Mouse (Mus musculus) left cerebral cortex, adult 2 months (tissue): ENCODE data around the gene Spag5. TPM values are rescaled to one million over a fixed set of nuclear protein-coding genes. Genes with fewer than 3 reads are reported as not detected.

Experiments
- DNase-seq, 2 experiments: peaks; one replicate each; pipeline ENCODE4 v3.0.0; 2021 to 2022; ENCODE audit warnings: low spot score in 2 of 2, mixed read lengths in 1 of 2; ENCODE audit errors: extremely low spot score in 1 of 2
- H3K27ac ChIP-seq: fragments of 200-600 bp; 2 replicates; pipeline ENCODE4 v1.8.1; 2022
- H3K4me3 ChIP-seq: fragments of 200-600 bp; 2 replicates; pipeline ENCODE4 v1.8.1; 2022
- CTCF ChIP-seq: fragments of 200-600 bp; IDR thresholded peaks from 2 replicates; pipeline ENCODE4 v1.8.1; 2022; ENCODE audit warnings: antibody characterized with exemption, mild to moderate bottlenecking, moderate library complexity
- intact Hi-C: fragments of 180-260 bp; cut with DNase I; formaldehyde crosslinking; loops from one replicate; pipeline ENCODE4 v1.15.1; 2025
- total RNA-seq, 2 experiments: library from RNA; stranded (reverse); gene quantifications; 2 replicates each; pipeline ENCODE4 v1.2.3; 2021

Spag5 gene
- total RNA-seq, 2 experiments from 2014 or later: 12.1 to 16.1 TPM

DNA sequence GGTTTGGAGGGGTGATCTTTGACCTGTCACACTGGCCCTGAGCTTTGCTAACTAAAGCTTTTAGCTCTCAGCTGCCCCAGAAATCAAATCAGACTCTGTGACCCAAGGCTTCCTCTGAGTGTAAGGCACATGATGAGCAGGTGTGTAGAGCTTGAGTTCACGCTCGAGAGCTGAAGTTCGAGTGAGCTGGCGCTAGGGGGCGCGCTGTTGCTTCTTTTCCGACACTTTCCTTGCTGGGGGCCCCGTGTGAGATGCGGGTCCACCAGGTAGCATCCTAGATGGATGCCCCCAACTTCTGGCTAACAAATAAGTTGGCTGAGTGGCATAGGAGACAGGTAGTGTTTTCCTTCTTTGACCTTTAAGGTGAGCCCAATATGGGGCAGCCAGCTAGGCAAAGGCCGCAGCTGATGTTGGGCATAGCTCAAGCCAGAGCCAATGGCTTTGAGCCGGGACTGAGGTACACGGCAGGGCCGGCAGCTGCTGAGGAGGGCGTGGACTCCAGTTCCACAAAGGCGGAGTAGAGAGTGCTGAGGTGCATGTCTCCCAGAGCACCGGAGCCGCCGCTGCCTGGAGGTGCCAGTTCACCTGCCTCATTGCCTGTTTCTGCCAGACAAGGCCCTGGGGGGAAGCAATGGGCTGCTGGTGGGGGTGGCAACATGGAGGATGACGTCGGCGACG, 57.1 kb downstream of the Spag5 start:
- TF ChIP-seq CTCF: peak; percentile 75
- no peak for DNase-seq
- H3K27ac ChIP-seq: no peak overlapping the region
- H3K4me3 ChIP-seq: no peak overlapping the region
- intact Hi-C loops: no loop called here

DNA sequence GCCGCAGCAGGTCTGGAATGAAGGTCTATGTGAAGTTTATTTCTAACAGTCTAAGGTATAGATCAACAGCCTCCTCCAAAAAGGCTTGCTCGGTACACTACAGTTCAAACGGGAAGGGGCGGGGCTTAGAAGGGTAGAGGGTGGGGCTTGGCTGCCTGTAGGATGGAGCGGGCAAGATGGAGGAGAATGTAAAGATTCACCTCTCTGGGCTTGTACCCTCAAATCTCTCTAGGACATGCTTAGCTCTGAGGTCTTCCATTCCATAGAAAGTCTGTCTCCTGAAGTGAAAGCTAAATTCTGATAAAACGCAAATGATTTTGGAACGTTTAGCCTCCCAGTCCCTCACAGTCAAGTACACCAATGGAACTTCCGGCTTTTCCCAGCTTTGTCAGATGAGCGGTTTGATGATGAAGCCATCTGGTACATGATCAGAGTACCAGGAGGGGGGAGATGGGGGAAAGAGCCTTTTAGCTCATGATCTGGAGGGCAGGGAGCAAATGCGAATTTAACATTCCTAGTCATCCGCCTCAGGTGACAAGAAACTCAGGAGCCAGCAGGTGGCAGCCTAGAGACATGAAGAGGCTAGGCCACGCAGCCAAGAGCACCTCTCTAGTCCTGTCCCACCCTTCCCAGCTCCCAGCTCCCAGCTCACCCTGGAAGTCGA, 58.9 kb downstream of the Spag5 start:
- H3K27ac ChIP-seq: no peak overlapping the region
- intact Hi-C loops: loop anchor here (1.0 to 5.0 kb wide), 2 partner anchors 39 to 92 kb away; no protein-coding TSS in a partner anchor
- TF ChIP-seq CTCF: peak; percentile 74
- DNase-seq: peak; percentile 67 to 76
- peak overlapping the region; percentile 36 for H3K4me3 ChIP-seq

DNA sequence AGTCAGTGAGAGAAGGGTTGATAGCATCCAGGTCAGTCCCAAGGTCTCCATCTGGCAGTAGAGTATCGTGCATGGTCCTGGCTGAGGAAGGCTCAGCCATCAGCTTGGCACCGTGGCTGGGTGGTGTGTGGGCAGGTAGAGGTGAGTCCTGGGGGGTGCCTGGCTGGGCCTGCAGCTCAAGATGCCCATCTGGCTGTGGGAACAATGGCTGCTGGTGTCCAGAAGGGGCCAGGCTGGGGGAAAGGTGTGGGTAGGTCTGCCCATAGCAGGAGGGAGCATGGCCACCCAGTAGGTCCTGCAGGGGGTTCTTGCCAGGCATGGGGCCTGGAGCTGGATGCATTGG, 59.4 kb downstream of the Spag5 start:
- H3K27ac ChIP-seq: no peak overlapping the region
- DNase-seq: no peak
- intact Hi-C loops: loop anchor here (1.0 to 5.0 kb wide), 2 partner anchors 39 to 92 kb away; no protein-coding TSS in a partner anchor
- TF ChIP-seq CTCF: no peak
- H3K4me3 ChIP-seq: no peak overlapping the region

DNA sequence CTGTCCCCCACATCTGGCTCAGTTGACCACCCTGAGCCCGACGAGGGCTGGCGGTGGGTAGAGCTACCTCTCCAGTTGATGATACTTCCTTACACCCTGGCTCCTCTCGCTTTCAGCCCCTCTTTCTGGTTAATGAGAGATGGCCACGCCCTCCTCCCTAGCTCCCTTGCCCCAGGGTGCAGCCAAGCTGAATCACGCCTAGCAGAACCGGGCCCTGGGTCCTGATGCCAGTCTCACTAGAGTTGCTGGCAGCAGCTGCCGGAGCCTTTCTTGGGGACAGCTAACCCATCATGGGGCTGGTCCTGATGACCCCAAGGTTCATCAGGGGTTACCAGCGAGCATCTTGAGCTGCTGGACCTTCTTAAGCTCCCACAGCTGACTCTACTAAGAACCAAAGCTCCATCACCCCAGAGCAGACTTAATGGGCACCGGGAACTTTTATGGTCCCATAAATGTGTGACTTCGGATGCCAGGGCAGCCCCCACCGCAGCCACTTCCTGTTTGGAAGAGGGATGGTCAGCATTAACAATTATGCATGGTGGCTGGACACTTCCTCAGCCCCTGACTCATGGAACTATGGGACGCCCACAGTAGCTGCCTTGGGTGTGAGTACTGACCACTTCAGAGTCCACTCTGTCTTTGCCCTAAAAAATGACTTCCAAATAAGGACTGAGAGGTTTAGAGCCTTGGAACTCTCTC, 62.1 kb downstream of the Spag5 start:
- TF ChIP-seq CTCF: no peak
- intact Hi-C loops: loop anchor here (5.0 kb wide), 1 partner anchor 89 kb away; no protein-coding TSS in a partner anchor

DNA sequence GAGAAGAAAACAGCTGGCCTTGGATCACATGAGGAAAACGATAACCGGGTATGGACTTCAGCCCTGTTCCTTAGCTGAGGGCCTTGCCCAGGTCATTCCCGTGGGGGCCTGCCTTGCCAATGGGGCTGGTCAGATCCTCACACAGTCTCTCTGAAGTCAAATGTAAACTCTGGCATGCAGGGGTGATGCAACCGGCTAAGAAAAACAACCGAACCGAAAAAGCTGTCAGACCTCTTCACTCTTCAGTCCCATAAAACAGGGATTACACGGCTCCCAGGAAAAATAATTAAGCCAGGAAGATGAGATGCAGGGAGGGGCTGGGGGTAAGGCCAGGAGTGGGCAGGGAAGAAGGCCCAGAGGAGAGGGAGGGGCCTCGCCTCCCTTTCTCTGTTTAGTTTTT, 62.8 kb downstream of the Spag5 start:
- Histone ChIP-seq H3K4me3 (no peak overlapping the region), H3K27ac (no peak overlapping the region)
- intact Hi-C loops: loop anchor here (5.0 kb wide), 1 partner anchor 88 kb away; no protein-coding TSS in a partner anchor
- no peak for DNase-seq
- no peak for TF ChIP-seq CTCF

More for the DNA sequence above, 62.1 kb downstream of the Spag5 start:
- no peak for DNase-seq
- no peak overlapping the region for H3K27ac ChIP-seq
- no peak overlapping the region for H3K4me3 ChIP-seq

DNA sequence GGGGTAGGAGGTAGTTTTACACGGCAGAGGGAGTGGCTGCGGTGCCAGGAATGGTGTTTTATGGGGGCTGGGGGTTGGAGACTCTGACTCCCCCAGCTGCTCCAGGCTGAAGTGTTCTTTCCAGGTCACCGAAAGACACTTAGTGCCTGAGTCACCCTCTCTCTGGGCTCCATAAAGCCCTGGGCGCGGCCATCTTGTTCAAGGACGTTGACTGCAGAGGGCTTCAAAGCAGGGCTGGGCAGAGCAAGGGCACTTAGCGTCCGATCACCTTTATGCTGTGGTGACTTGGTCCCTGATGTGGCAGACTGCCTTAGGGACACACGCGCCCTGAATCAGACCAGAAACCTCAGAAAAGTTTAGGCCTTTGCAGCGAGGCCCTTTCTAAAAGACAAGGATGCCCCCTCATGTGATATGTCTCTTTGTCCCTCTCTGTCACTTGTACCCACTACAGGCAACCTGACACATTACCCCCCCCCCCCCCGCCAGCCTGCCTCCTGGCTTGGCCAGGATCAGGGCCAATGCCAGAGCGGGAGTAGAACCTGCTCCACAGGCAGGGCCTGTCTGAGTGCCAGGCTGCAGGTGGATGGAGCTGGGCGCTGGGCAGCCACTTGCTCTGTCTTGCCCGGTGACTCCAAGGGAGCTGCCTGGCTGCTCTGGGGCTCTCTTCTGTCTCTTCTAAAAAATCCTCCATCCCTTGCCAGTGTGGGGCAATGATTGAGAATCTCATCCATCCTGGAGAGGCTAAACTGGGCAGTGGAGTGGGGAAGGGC, 66.3 kb downstream of the Spag5 start:
- intact Hi-C loops: no loop called here
- H3K27ac ChIP-seq: no peak overlapping the region
- H3K4me3 ChIP-seq: no peak overlapping the region
- no peak for DNase-seq
- no peak for TF ChIP-seq CTCF

DNA sequence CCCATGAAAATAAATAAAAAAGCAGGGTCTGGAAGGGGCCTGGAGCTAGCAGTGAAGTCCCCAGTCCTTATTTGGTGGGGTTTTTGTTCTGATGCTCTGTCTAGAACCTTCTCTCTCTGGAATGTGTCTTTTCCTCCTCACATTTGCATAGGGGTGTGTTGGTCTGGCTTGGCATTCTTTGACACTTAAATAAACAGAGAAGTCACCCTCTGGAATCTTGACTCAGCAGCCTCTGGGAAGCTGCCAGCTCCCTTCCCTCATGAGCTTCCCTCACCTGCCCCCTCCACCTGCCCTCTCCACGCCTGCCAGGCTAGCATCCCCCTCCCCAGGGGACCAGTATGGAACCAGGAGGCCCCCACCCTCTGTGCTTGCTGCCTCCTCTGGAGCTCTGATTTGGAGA, 69.1 kb downstream of the Spag5 start:
- DNase-seq: no peak
- intact Hi-C loops: no loop called here
- Histone ChIP-seq H3K27ac (no peak overlapping the region), H3K4me3 (no peak overlapping the region)
- no peak for TF ChIP-seq CTCF

DNA sequence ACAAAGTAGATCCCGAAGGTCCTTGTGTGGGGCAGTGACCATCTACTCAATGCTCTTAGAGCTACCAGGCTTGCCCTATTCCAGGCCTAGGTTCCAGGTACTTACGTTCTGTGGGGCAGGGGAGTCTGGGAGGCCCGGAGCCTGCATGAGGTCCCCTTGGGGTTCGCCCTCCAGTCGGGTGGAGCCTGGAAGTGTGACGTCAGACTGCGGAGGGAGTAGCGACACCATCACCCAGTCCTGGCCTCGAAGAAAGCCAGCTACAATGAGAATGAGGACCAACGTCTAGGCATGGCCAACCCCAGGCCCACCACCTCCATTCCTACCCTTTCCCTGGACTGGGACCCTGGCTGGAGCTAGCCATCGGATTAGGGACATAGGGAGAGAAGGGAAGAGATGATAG, 70.4 kb downstream of the Spag5 start:
- intact Hi-C loops: no loop called here
- no peak for DNase-seq
- H3K4me3 ChIP-seq: no peak overlapping the region
- no peak overlapping the region for H3K27ac ChIP-seq
- no peak for TF ChIP-seq CTCF

Other genes with a start within 250 kb of the Spag5 start
- 10 to 100 TPM; 18.9 to 19.0 TPM for gene Eral1, start 221.1 kb upstream of the Spag5 start, total RNA-seq
- gene Fam222b, start 206.9 kb upstream of the Spag5 start, total RNA-seq: 10 to 100 TPM; 27.5 to 32.1 TPM
- 10 to 100 TPM; 10.5 to 10.6 TPM for gene Traf4, start 135.9 kb upstream of the Spag5 start, total RNA-seq
- 1 to 10 TPM; 3.0 to 3.1 TPM for gene Nek8, start 124.9 kb upstream of the Spag5 start, total RNA-seq
- gene Tlcd1, start 124.8 kb upstream of the Spag5 start, total RNA-seq: 10 to 100 TPM; 24.4 to 27.7 TPM
- 100 to 1,000 TPM; 647 to 724 TPM for gene Rpl23a, start 117.9 kb upstream of the Spag5 start, total RNA-seq
- 10 to 100 TPM; 19.0 to 19.7 TPM for gene Rab34, start 113.1 kb upstream of the Spag5 start, total RNA-seq
- 1 to 10 TPM; 4.7 to 7.7 TPM for gene Proca1, start 108.1 kb upstream of the Spag5 start, total RNA-seq
- gene Sdf2, start 55.8 kb upstream of the Spag5 start, total RNA-seq: 10 to 100 TPM; 58.6 to 66.4 TPM
- gene Supt6, start 55.5 kb upstream of the Spag5 start, total RNA-seq: 100 to 1,000 TPM; 100 to 107 TPM
- 100 to 1,000 TPM; 176 to 177 TPM for gene 2610507B11Rik, start 39.8 kb upstream of the Spag5 start, total RNA-seq
- gene BC030499, start 10.7 kb upstream of the Spag5 start, total RNA-seq: 10 to 100 TPM; 21.1 to 29.5 TPM
- 100 to 1,000 TPM; 804 to 830 TPM for gene Aldoc, start 21.4 kb downstream of the Spag5 start, total RNA-seq
- gene Pigs, start 26.9 kb downstream of the Spag5 start, total RNA-seq: 10 to 100 TPM; 60.7 to 62.8 TPM
- gene Unc119, start 42.0 kb downstream of the Spag5 start, total RNA-seq: 10 to 100 TPM; 29.1 to 32.2 TPM
- gene Foxn1, start 85.0 kb downstream of the Spag5 start, total RNA-seq: not detected
- gene Slc13a2, start 120.7 kb downstream of the Spag5 start, total RNA-seq: not detected
- gene Slc46a1, start 164.2 kb downstream of the Spag5 start, total RNA-seq: 10 to 100 TPM; 11.1 to 11.5 TPM
- 10 to 100 TPM; 34.3 to 34.8 TPM for gene Sarm1, start 196.2 kb downstream of the Spag5 start, total RNA-seq
- 10 to 100 TPM; 69.3 to 76.0 TPM for gene Vtn, start 197.6 kb downstream of the Spag5 start, total RNA-seq
- 1 to 10 TPM in 1 of 2 experiments, under 1 TPM in 1; 0.79 to 1.0 TPM for gene Sebox, start 201.9 kb downstream of the Spag5 start, total RNA-seq
- gene Tmem199, start 210.6 kb downstream of the Spag5 start, total RNA-seq: 10 to 100 TPM; 40.6 to 44.3 TPM
- gene Poldip2, start 210.7 kb downstream of the Spag5 start, total RNA-seq: 100 to 1,000 TPM; 115 to 118 TPM
- gene Tnfaip1, start 234.8 kb downstream of the Spag5 start, total RNA-seq: 10 to 100 TPM; 36.8 to 37.6 TPM
- gene Ift20, start 234.8 kb downstream of the Spag5 start, total RNA-seq: 10 to 100 TPM; 78.1 to 87.4 TPM
- gene Tmem97, start 249.2 kb downstream of the Spag5 start, total RNA-seq: 10 to 100 TPM; 17.2 to 19.3 TPM